Mouse (Mus musculus): ENCODE data around the gene Hadh. TPM values are rescaled to one million over a fixed set of nuclear protein-coding genes. Genes with fewer than 3 reads are reported as not detected.

The Hadh gene
- polyA plus RNA-seq, 1 experiment from 2014 or later = 22.5 TPM

DNA sequence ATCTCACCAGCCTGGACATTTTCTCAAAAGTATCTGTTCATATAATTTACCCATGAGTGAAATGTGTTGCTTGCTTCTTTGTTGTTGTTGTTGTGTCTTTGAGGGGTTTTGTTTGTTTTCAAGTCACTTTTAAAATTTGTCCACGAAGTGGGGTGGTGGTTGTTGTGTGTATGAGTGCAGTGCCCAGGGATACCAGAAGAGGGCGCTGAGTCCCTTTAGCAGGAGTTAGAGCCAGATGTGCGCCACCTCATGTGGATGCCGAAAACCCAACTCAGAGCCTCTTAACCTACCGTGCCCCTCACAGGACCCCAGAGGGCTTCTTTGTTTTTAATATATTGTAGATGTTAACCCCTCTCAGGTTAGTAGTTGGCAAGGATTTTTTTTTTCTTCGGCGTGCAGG lies 59.7 kb downstream of the Hadh start:
- Histone ChIP-seq H3K4me3 (replicated peaks) (no peak overlapping the region), H3K9me3 (replicated peaks) (no peaks in the 10 kb centered on the region), H3K27ac (replicated peaks) (no peak overlapping the region), H3K9ac (replicated peaks) (no peak overlapping the region), H3K4me1 (no peaks in the 10 kb centered on the region), H3K36me3 (no peaks in the 10 kb centered on the region), H3K27me3 (replicated peaks) (no peaks in the 10 kb centered on the region), H3K4me2 (no peak overlapping the region)
- WGBS = 86% methylated on average over 7 of the region's 7 CpGs
- no peak for ATAC-seq (ENCODE audit: low FRiP score)

DNA sequence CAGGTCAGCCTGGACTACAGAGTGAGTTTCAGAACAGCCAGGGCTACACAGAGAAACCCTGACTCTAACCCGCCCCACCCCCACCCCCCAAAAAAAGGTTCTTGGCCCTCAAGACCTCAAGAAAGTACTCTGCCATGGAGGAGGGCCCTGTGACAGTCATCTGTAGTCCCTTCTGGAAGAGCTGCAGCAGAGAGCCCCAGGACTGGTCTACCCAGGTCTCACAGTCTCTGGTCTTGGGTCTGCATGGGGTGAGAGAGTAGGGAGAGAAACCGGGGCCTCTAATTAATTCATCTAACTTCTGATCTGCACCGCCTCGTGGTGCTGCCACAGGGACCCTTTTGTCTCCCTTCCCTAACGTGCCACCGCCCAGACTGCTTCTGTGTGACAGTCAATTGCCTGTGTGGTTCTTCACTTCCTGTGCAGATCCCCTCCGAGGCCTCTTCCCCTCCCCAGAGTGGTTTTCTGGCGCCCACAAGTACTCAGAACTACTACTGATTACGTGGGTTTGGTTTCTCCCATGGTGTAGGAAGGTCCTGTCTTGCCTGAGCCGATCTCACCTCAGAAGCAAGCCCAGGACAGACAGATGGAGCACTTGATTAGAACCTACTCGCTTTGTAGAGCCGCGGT lies 63.5 kb downstream of the Hadh start:
- no peak for ATAC-seq (ENCODE audit: low FRiP score)
- H3K9ac ChIP-seq (replicated peaks) = no peak overlapping the region
- H3K27ac ChIP-seq (replicated peaks) = no peak overlapping the region
- no peaks in the 10 kb centered on the region for H3K36me3 ChIP-seq
- no peaks in the 10 kb centered on the region for H3K27me3 ChIP-seq (replicated peaks)
- 72% methylated on average over 13 of the region's 13 CpGs for WGBS
- H3K9me3 ChIP-seq (replicated peaks) = no peaks in the 10 kb centered on the region
- H3K4me2 ChIP-seq = no peak overlapping the region
- no peaks in the 10 kb centered on the region for H3K4me1 ChIP-seq
- no peak overlapping the region for H3K4me3 ChIP-seq (replicated peaks)

DNA sequence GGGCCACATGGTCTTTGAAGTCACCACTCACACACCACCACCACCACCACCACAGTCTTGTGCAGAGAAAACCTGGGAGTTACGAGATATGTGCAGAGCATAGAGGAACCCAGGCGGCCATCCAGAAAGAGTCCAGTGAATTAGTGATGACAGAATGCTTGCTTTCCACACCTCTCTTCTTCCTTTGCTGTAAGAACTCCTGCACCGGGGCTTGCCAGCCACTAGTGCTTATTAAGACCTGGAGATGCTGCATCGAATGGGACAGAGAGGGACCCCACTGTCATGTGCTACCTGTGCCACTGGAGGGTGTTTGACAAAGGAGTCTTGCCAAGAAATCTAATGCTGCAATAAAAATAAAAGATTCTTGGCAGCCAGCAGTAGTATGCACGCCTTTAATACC lies 64.1 kb downstream of the Hadh start:
- Histone ChIP-seq H3K27me3 (replicated peaks) (no peaks in the 10 kb centered on the region), H3K4me2 (no peak overlapping the region), H3K4me3 (replicated peaks) (no peak overlapping the region), H3K27ac (replicated peaks) (no peak overlapping the region), H3K9me3 (replicated peaks) (no peaks in the 10 kb centered on the region), H3K4me1 (no peaks in the 10 kb centered on the region), H3K9ac (replicated peaks) (no peak overlapping the region), H3K36me3 (no peaks in the 10 kb centered on the region)
- WGBS = 78% methylated on average over 5 of the region's 5 CpGs
- ATAC-seq (ENCODE audit: low FRiP score) = no peak

DNA sequence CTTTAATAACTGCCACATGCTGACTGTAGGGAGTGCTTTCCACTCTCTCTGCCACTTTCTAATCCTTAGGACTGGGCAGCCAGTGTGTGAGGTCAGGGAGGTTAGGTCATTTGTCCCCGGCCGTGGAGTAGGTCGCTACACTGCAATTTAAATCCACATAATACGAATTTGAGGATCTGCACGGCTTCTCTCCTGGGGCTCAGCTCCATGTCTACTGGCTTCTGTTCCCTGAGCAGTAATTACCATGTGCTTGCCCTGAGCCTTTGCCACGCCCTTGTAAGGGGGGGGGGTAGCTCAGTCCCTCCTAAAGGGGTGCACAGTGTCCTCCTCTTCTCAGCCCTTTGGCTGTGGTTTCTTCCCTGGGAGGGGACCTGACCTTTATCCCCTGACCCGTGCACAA lies 69.6 kb downstream of the Hadh start:
- Histone ChIP-seq H3K9me3 (replicated peaks) (no peaks in the 10 kb centered on the region), H3K9ac (replicated peaks) (no peak overlapping the region), H3K4me3 (replicated peaks) (no peak overlapping the region), H3K27me3 (replicated peaks) (no peaks in the 10 kb centered on the region), H3K4me2 (no peak overlapping the region), H3K27ac (replicated peaks) (no peak overlapping the region), H3K36me3 (no peaks in the 10 kb centered on the region), H3K4me1 (no peaks in the 10 kb centered on the region)
- no peak for ATAC-seq (ENCODE audit: low FRiP score)
- 58% methylated on average over 7 of the region's 7 CpGs for WGBS

DNA sequence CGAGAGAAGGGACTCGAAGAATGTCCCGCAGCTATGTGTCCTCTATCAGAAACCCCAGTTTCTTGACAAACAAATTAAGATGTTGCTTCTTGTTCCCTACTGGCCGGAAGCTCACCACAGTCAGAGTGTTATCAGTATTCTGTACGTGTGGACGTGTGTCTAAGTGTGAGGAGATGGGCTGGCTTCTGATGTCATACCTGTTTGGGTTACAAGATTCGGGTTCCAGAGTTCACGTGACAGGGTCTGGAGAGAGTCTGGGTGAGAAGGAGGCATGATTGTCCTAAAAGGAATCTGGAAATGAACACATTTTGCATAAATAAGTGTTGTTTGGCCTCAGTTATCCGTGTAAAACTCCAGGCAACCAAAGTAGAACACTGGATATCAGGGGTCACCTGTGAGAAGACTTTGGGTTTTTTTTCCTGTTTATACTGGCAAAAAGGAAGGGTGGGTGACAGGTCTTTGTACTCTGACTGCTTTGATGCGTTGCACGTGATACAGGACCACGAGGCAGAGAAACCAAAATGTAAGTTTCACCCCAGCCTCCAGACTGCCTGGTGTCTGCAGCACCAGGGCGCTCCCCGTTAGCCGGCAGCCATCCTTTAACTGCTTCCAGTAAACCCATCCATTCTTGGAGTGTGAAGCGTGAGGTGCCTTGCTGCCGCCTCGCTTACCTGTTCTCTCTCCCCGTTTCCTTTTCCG lies 72.2 kb downstream of the Hadh start:
- no peak overlapping the region for H3K9ac ChIP-seq (replicated peaks)
- no peaks in the 10 kb centered on the region for H3K36me3 ChIP-seq
- 89% methylated on average over 20 of the region's 20 CpGs for WGBS
- no peak overlapping the region for H3K27ac ChIP-seq (replicated peaks)
- H3K27me3 ChIP-seq (replicated peaks) = no peaks in the 10 kb centered on the region
- H3K4me1 ChIP-seq = no peaks in the 10 kb centered on the region
- H3K4me2 ChIP-seq = no peak overlapping the region
- H3K4me3 ChIP-seq (replicated peaks) = no peak overlapping the region
- no peaks in the 10 kb centered on the region for H3K9me3 ChIP-seq (replicated peaks)
- ATAC-seq (ENCODE audit: low FRiP score) = no peak

DNA sequence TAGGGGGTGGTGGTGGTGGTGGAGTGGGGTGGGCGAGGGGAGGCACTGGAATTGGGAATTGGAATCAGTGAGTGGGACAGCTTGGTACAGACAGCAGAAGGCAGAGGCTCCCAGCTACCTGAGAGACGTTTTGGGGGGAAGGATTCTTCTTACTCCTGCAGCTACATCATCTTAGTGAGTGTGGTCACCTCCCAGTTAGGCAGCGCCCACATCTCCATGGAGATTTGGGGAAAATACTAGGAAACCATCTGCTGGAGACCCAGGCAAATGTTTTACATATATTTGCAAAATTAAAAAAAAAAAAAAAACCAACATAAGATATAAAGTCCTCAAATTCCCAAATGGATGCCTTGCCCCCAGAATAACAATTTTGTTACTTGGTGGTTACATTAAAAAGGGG lies 72.9 kb downstream of the Hadh start:
- no peak for ATAC-seq (ENCODE audit: low FRiP score)
- Histone ChIP-seq H3K4me2 (no peak overlapping the region), H3K9me3 (replicated peaks) (no peaks in the 10 kb centered on the region), H3K27ac (replicated peaks) (no peak overlapping the region), H3K4me3 (replicated peaks) (no peak overlapping the region), H3K9ac (replicated peaks) (no peak overlapping the region), H3K4me1 (no peaks in the 10 kb centered on the region), H3K36me3 (no peaks in the 10 kb centered on the region), H3K27me3 (replicated peaks) (no peaks in the 10 kb centered on the region)
- 86% methylated on average over 3 of the region's 3 CpGs for WGBS

DNA sequence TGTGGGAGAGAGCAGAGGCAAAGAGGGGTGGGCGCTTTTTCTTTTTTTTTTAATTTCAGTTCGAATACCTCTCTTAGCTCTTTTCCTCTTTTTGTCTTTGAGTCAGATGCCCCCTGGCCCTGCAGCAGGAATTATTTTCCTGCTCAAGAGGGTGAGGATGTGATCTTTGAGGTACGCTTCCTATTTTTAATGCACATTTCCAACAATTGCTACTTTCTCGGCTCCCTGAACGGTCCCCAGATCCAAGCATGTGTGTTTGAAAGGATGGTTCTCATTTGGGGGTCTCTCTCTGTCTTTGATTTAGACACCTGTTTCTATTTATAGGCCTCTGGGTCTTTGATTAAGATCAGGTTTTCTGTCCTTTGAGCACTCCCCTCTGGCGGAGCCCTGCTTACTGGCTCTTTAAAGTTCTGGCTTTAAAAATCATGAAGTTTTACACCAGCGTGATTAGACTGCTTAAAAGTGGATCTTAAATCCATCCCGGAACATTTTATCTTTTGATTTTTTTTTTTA lies 75.3 kb downstream of the Hadh start:
- 88% methylated on average over 8 of the region's 8 CpGs for WGBS
- no peak overlapping the region for H3K4me2 ChIP-seq
- H3K4me3 ChIP-seq (replicated peaks) = no peak overlapping the region
- H3K9me3 ChIP-seq (replicated peaks) = no peaks in the 10 kb centered on the region
- ATAC-seq (ENCODE audit: low FRiP score) = no peak
- no peaks in the 10 kb centered on the region for H3K36me3 ChIP-seq
- H3K27me3 ChIP-seq (replicated peaks) = no peaks in the 10 kb centered on the region
- H3K9ac ChIP-seq (replicated peaks) = no peak overlapping the region
- H3K4me1 ChIP-seq = no peaks in the 10 kb centered on the region
- H3K27ac ChIP-seq (replicated peaks) = no peak overlapping the region

DNA sequence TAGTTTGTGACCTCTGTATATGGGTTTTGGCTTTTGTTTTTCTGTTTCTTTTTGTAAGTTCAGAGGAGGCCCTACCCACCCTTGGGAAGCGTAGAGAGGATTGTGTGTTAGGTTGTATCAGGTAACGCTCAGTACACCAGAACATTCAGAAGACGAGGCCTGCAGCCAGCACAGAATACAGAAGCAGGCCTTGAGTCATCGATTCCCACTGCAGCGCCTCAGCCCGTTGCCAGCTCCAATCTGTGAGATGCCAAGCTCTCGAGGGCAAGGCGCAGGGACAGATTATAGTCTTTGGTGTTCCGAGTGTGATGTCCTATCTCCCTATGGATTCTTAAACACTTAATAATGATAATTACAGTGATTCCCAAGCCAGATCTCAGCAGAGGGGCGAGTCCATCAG lies 75.9 kb downstream of the Hadh start:
- Histone ChIP-seq H3K27me3 (replicated peaks) (no peaks in the 10 kb centered on the region), H3K9ac (replicated peaks) (no peak overlapping the region), H3K36me3 (no peaks in the 10 kb centered on the region), H3K27ac (replicated peaks) (no peak overlapping the region), H3K9me3 (replicated peaks) (no peaks in the 10 kb centered on the region), H3K4me3 (replicated peaks) (no peak overlapping the region), H3K4me1 (no peaks in the 10 kb centered on the region), H3K4me2 (no peak overlapping the region)
- 70% methylated on average over 10 of the region's 10 CpGs for WGBS
- ATAC-seq (ENCODE audit: low FRiP score) = no peak

DNA sequence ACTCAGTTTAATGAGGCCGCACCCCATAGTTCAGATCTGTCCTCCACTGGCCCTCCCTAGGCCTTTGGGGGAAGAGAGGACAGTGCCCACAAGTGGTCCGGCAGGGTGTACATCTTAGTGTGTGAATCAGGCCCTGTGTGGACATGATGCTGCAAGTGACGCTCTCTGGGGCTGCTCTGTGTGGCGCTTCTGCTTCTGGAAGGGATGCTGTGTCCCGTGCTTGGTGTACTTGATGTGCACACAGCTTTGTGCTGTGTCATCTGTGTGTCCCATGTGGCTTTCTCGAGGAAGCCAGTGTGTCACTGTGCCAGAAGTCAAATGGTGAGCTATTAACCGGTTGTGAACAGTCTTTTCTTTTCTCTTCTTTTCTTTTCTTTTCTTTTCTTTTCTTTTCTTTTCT lies 80.4 kb downstream of the Hadh start:
- no peak overlapping the region for H3K27ac ChIP-seq (replicated peaks)
- ATAC-seq (ENCODE audit: low FRiP score) = no peak
- H3K27me3 ChIP-seq (replicated peaks) = no peaks in the 10 kb centered on the region

DNA sequence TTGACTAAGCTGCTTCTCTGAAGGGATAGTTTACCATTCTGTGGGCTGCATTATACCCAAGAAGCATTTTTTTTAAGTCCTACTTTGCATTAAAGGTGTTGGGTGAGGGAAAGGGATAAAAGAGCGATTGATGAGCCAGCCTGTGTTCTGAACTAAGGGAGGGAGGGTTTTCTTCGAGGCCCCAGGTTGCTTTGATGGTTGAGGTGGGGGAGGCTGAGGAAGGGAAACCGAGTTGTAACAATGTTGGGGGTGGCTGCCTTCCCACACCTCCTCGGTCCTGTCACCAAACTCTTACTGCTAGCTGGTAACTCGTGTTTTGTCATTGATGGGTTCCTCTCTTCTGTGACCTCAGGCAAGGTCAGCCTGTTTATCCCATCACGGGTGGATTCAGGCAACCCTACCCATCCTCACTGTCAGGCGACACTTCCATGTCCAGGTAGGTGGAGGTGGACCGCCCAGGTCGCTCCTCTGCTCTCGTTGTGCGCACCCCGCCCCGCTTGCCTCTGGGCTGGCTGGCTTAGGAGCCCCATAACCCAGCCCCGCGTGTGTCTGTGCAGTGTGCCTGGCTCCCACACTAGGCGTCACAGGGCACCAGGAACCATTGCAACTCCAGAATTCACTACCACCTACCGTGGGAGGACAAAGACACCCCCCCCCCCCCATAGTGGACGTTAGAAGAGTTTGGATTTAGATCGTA lies 81.1 kb downstream of the Hadh start:
- ATAC-seq (ENCODE audit: low FRiP score) = no peak
- Histone ChIP-seq H3K4me1 (no peaks in the 10 kb centered on the region), H3K9ac (replicated peaks) (no peak overlapping the region), H3K27me3 (replicated peaks) (no peaks in the 10 kb centered on the region), H3K27ac (replicated peaks) (no peak overlapping the region), H3K4me2 (no peak overlapping the region), H3K9me3 (replicated peaks) (no peaks in the 10 kb centered on the region), H3K4me3 (replicated peaks) (no peak overlapping the region), H3K36me3 (no peaks in the 10 kb centered on the region)
- 86% methylated on average over 19 of the region's 19 CpGs for WGBS

More for the DNA sequence above, 80.4 kb downstream of the Hadh start:
- H3K4me2 ChIP-seq = no peak overlapping the region
- WGBS = 70% methylated on average over 7 of the region's 7 CpGs
- no peak overlapping the region for H3K4me3 ChIP-seq (replicated peaks)
- no peaks in the 10 kb centered on the region for H3K9me3 ChIP-seq (replicated peaks)
- no peak overlapping the region for H3K9ac ChIP-seq (replicated peaks)
- no peaks in the 10 kb centered on the region for H3K36me3 ChIP-seq
- no peaks in the 10 kb centered on the region for H3K4me1 ChIP-seq

DNA sequence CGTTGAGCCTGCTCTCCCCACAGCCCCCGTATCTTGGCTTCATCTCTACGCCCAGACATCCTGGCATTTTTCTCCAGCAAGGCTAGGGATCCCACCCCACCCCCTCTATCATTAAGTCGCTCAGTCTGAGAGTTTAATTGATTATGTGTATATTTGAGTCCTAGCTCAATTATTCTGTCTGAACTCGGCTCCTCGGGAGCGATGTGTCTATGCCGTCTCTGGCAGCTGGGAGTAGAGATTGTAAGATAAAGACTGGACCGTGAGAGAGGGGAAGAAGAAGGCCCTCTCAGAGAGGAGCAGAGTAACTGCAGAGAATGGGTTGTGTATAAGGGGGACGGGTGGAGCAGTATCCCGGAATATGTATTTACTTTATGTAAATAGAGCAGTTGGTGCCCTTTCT lies 81.7 kb downstream of the Hadh start:
- no peak for ATAC-seq (ENCODE audit: low FRiP score)

DNA sequence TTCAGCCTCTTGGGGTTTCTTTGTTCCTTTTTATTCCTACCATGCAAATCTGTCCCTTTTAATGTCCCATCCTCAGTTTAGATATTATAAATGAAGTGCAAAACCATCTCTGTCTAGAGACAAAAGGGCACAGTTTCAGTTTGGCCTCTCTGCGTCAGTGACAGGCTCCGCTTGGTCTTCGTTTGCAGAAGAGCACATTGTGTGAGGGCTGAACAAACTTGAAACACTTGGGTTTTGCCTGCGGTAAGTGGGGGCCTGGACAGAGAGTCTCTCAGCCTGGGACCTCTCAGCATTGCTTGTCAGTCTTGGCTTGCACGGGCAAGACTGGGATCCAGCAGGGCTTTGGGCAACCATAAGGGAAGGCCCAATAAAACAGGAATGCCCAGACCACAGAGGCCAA lies 85.7 kb downstream of the Hadh start:
- WGBS = 79% methylated on average over 5 of the region's 5 CpGs
- no peak overlapping the region for H3K9ac ChIP-seq (replicated peaks)
- H3K27ac ChIP-seq (replicated peaks) = no peak overlapping the region
- no peaks in the 10 kb centered on the region for H3K36me3 ChIP-seq
- H3K4me3 ChIP-seq (replicated peaks) = no peak overlapping the region
- no peak overlapping the region for H3K4me2 ChIP-seq
- no peak for ATAC-seq (ENCODE audit: low FRiP score)
- H3K9me3 ChIP-seq (replicated peaks) = no peaks in the 10 kb centered on the region
- H3K27me3 ChIP-seq (replicated peaks) = no peaks in the 10 kb centered on the region
- H3K4me1 ChIP-seq = peaks cover 8% of the 10 kb centered on the region

More for the DNA sequence above, 81.7 kb downstream of the Hadh start:
- 70% methylated on average over 11 of the region's 11 CpGs for WGBS
- no peak overlapping the region for H3K9ac ChIP-seq (replicated peaks)
- H3K4me1 ChIP-seq = no peaks in the 10 kb centered on the region
- H3K27ac ChIP-seq (replicated peaks) = no peak overlapping the region
- H3K36me3 ChIP-seq = no peaks in the 10 kb centered on the region
- H3K27me3 ChIP-seq (replicated peaks) = no peaks in the 10 kb centered on the region
- no peaks in the 10 kb centered on the region for H3K9me3 ChIP-seq (replicated peaks)
- no peak overlapping the region for H3K4me3 ChIP-seq (replicated peaks)
- no peak overlapping the region for H3K4me2 ChIP-seq

Data from neural tube, embryonic 15.5 days (tissue).